Mouse (Mus musculus): ENCODE data around the gene Gm20388. TPM values are rescaled to one million over a fixed set of nuclear protein-coding genes. Genes with fewer than 3 reads are reported as not detected.

Gm20388 gene
- polyA plus RNA-seq, 1 experiment: 59.3 TPM

GRCm38 (mm10) chr8:124141681-124142391, 4231.2 kb downstream of the Gm20388 start:
- TF ChIP-seq CTCF (IDR thresholded peaks at IDR 0.05; ENCODE audit: borderline replicate concordance, extremely low read depth, insufficient read depth, insufficient read length) (no peak), POLR2A (IDR thresholded peaks at IDR 0.05; ENCODE audit: borderline replicate concordance, extremely low read depth, insufficient read depth, insufficient read length, poor library complexity, severe bottlenecking) (no peak)
- peak; percentile 65 for DNase-seq (ENCODE audit: low read depth)

- no peak for TF ChIP-seq POLR2A (IDR thresholded peaks at IDR 0.05; ENCODE audit: borderline replicate concordance, extremely low read depth, insufficient read depth, insufficient read length, poor library complexity, severe bottlenecking)
- no peak for TF ChIP-seq CTCF (IDR thresholded peaks at IDR 0.05; ENCODE audit: borderline replicate concordance, extremely low read depth, insufficient read depth, insufficient read length)
- no peak for DNase-seq (ENCODE audit: low read depth)
These were observed 4232.4 kb downstream of the Gm20388 start for GRCm38 (mm10) chr8:124143003-124143402.

GRCm38 (mm10) chr8:124143871-124144618, 4233.4 kb downstream of the Gm20388 start:
- DNase-seq (ENCODE audit: low read depth): peak; percentile 83
- TF ChIP-seq CTCF (IDR thresholded peaks at IDR 0.05; ENCODE audit: borderline replicate concordance, extremely low read depth, insufficient read depth, insufficient read length) (no peak), POLR2A (IDR thresholded peaks at IDR 0.05; ENCODE audit: borderline replicate concordance, extremely low read depth, insufficient read depth, insufficient read length, poor library complexity, severe bottlenecking) (no peak)

- DNase-seq (ENCODE audit: low read depth): no peak
- TF ChIP-seq POLR2A (IDR thresholded peaks at IDR 0.05; ENCODE audit: borderline replicate concordance, extremely low read depth, insufficient read depth, insufficient read length, poor library complexity, severe bottlenecking): no peak
- TF ChIP-seq CTCF (IDR thresholded peaks at IDR 0.05; ENCODE audit: borderline replicate concordance, extremely low read depth, insufficient read depth, insufficient read length): no peak
These were observed 4234.0 kb downstream of the Gm20388 start for GRCm38 (mm10) chr8:124144619-124144980.

GRCm38 (mm10) chr8:124146286-124146685, 4235.6 kb downstream of the Gm20388 start:
- DNase-seq (ENCODE audit: low read depth): no peak
- no peak for TF ChIP-seq CTCF (IDR thresholded peaks at IDR 0.05; ENCODE audit: borderline replicate concordance, extremely low read depth, insufficient read depth, insufficient read length)
- TF ChIP-seq POLR2A (IDR thresholded peaks at IDR 0.05; ENCODE audit: borderline replicate concordance, extremely low read depth, insufficient read depth, insufficient read length, poor library complexity, severe bottlenecking): no peak

GRCm38 (mm10) chr8:124150009-124150408, 4239.4 kb downstream of the Gm20388 start:
- no peak for DNase-seq (ENCODE audit: low read depth)
- TF ChIP-seq CTCF (IDR thresholded peaks at IDR 0.05; ENCODE audit: borderline replicate concordance, extremely low read depth, insufficient read depth, insufficient read length) (no peak), POLR2A (IDR thresholded peaks at IDR 0.05; ENCODE audit: borderline replicate concordance, extremely low read depth, insufficient read depth, insufficient read length, poor library complexity, severe bottlenecking) (no peak)

GRCm38 (mm10) chr8:124150536-124150935, 4239.9 kb downstream of the Gm20388 start:
- DNase-seq (ENCODE audit: low read depth): no peak
- no peak for TF ChIP-seq POLR2A (IDR thresholded peaks at IDR 0.05; ENCODE audit: borderline replicate concordance, extremely low read depth, insufficient read depth, insufficient read length, poor library complexity, severe bottlenecking)
- no peak for TF ChIP-seq CTCF (IDR thresholded peaks at IDR 0.05; ENCODE audit: borderline replicate concordance, extremely low read depth, insufficient read depth, insufficient read length)

- DNase-seq (ENCODE audit: low read depth): no peak
- TF ChIP-seq POLR2A (IDR thresholded peaks at IDR 0.05; ENCODE audit: borderline replicate concordance, extremely low read depth, insufficient read depth, insufficient read length, poor library complexity, severe bottlenecking): no peak
- TF ChIP-seq CTCF (IDR thresholded peaks at IDR 0.05; ENCODE audit: borderline replicate concordance, extremely low read depth, insufficient read depth, insufficient read length): no peak
These were observed 4241.2 kb downstream of the Gm20388 start for GRCm38 (mm10) chr8:124151881-124152280.

GRCm38 (mm10) chr8:124152771-124153170, 4242.1 kb downstream of the Gm20388 start:
- no peak for DNase-seq (ENCODE audit: low read depth)
- TF ChIP-seq CTCF (IDR thresholded peaks at IDR 0.05; ENCODE audit: borderline replicate concordance, extremely low read depth, insufficient read depth, insufficient read length) (no peak), POLR2A (IDR thresholded peaks at IDR 0.05; ENCODE audit: borderline replicate concordance, extremely low read depth, insufficient read depth, insufficient read length, poor library complexity, severe bottlenecking) (no peak)

- TF ChIP-seq POLR2A (IDR thresholded peaks at IDR 0.05; ENCODE audit: borderline replicate concordance, extremely low read depth, insufficient read depth, insufficient read length, poor library complexity, severe bottlenecking) (no peak), CTCF (IDR thresholded peaks at IDR 0.05; ENCODE audit: borderline replicate concordance, extremely low read depth, insufficient read depth, insufficient read length) (no peak)
- no peak for DNase-seq (ENCODE audit: low read depth)
These were observed 4245.7 kb downstream of the Gm20388 start for GRCm38 (mm10) chr8:124156324-124156723.

GRCm38 (mm10) chr8:124161683-124162082, 4251.0 kb downstream of the Gm20388 start:
- TF ChIP-seq CTCF (IDR thresholded peaks at IDR 0.05; ENCODE audit: borderline replicate concordance, extremely low read depth, insufficient read depth, insufficient read length) (no peak), POLR2A (IDR thresholded peaks at IDR 0.05; ENCODE audit: borderline replicate concordance, extremely low read depth, insufficient read depth, insufficient read length, poor library complexity, severe bottlenecking) (no peak)
- DNase-seq (ENCODE audit: low read depth): no peak

Measured in brain, embryonic 14.5 days (tissue).